Mouse (Mus musculus) embryonic facial prominence, embryonic 13.5 days (tissue): ENCODE results near the gene 1110025L11Rik. TPM values are rescaled to one million over a fixed set of nuclear protein-coding genes. Genes with fewer than 3 reads are reported as not detected.
"Not testable (repeated sequence)": the region's sequence is repeated elsewhere in the genome, so short reads cannot be mapped to it uniquely, and the experiment has no call there.

Source experiments
- ATAC-seq: fragments of 200-750 bp; cut with Nextera tagmentation; 2 replicates; pipeline ENCODE4 v1.8.0; 2017; ENCODE audit warnings: low read depth; ENCODE audit not compliant: insufficient number of reproducible peaks, insufficient read depth, low FRiP score, low TSS enrichment
- H3K27ac ChIP-seq: fragments of 300-500 bp; sonication (generic); 2 replicates; pipeline ENCODE4 v1.5.1; 2015; ENCODE audit warnings: moderate library complexity, mild to moderate bottlenecking, inconsistent platforms
- H3K27me3 ChIP-seq: fragments of 300-500 bp; sonication (generic); 2 replicates; pipeline ENCODE4 v1.6.1; 2015; ENCODE audit warnings: mild to moderate bottlenecking, inconsistent platforms
- H3K36me3 ChIP-seq: fragments of 300-500 bp; sonication (generic); 2 replicates; pipeline ENCODE4 v1.6.1; 2015; ENCODE audit warnings: mild to moderate bottlenecking, inconsistent platforms
- H3K4me1 ChIP-seq: fragments of 300-500 bp; sonication (generic); 2 replicates; pipeline ENCODE4 v1.6.1; 2015; ENCODE audit warnings: inconsistent platforms
- H3K4me2 ChIP-seq: fragments of 300-500 bp; sonication (generic); 2 replicates; pipeline ENCODE4 v1.6.1; 2015; ENCODE audit warnings: moderate library complexity, mild to moderate bottlenecking, inconsistent platforms
- H3K4me3 ChIP-seq: fragments of 300-500 bp; sonication (generic); 2 replicates; pipeline ENCODE4 v1.5.1; 2015; ENCODE audit warnings: mild to moderate bottlenecking, inconsistent platforms
- H3K9ac ChIP-seq: fragments of 300-500 bp; sonication (generic); 2 replicates; pipeline ENCODE4 v1.6.1; 2015; ENCODE audit warnings: mild to moderate bottlenecking, inconsistent platforms
- H3K9me3 ChIP-seq: fragments of 300-500 bp; sonication (generic); 2 replicates; pipeline ENCODE4 v1.6.1; 2016; ENCODE audit warnings: inconsistent platforms
- WGBS: fragments of 180-500 bp; shearing (Covaris S2); methylation state at CpG from one replicate; pipeline ENCODE4 v1.1.7; 2015; ENCODE audit warnings: mixed read lengths; 5-methylcytosine and 5-hydroxymethylcytosine counted together
- polyA plus RNA-seq: library from polyadenylated mRNA; unstranded; fragments of >200 nt; fragmentation: Nextera tagmentation; extraction: Ambion mirVana; gene quantifications from 2 replicates; pipeline ENCODE4 v1.2.1, GENCODE M21; 2015

The 1110025L11Rik gene
- polyA plus RNA-seq = not detected in 2 replicates

- not testable (repeated sequence) for H3K4me2 ChIP-seq, H3K27me3 ChIP-seq, H3K27ac ChIP-seq, H3K4me1 ChIP-seq, H3K36me3 ChIP-seq, H3K9ac ChIP-seq, ATAC-seq, H3K9me3 ChIP-seq, H3K4me3 ChIP-seq
- no CpG with 5 or more reads among the region's 2 CpGs for WGBS
These were observed at the start of gene 1110025L11Rik for GRCm38 (mm10) chr16:89063902-89064301. Gene 1110025L11Rik (minus strand): TSS chr16:89064002.

DNA sequence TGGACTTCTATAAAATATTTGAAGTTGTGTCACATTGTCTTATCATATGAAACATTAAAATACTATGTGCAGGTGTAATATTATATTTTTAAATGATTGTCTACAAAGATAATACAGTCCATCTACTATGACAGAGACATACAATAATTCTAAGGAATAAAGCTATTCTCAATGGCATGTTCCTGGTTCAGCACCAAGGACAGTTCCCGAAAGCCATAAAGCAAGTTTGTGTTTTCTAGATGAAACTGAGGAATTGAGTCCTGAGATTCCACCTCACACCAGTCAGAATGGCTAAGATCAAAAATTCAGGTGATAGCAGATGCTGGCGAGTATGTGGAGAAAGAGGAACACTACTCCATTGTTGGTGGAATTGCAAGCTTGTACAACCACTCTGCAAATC, 7.2 kb upstream of the 1110025L11Rik start:
- not testable (repeated sequence) for H3K27me3 ChIP-seq, H3K4me2 ChIP-seq, H3K36me3 ChIP-seq, H3K4me3 ChIP-seq, H3K27ac ChIP-seq, H3K4me1 ChIP-seq, H3K9me3 ChIP-seq, H3K9ac ChIP-seq, ATAC-seq
- 56% methylated on average over 2 of the region's 2 CpGs for WGBS

DNA sequence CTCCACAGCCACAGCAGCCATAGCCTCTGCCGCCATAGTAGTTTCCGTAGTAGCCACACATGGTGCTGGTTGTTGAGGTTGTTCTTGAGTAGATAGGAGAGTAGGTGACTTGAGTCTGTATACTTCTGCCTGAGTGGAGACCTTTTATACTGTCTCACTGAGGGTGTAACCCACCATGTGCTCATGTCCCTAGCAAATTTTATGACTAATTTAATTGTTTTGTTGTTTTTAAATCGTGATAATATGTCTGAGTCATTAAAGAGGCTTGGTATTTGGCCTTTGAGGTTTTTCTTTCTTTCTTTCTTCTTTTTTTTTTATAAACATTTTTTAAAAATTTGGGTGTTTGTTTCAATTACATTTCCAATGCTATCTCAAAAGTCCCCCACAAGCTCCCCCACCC, 16.0 kb downstream of the 1110025L11Rik start, which contains the start of gene Krtap6-5:
Krtap6-5 (minus strand) TSS at position 101 of the 400 bp plus-strand sequence.
- ATAC-seq = no peak
- 83% methylated on average over 3 of the region's 3 CpGs for WGBS

GRCm38 (mm10) chr16:89041372-89041771, 22.4 kb downstream of the 1110025L11Rik start, which contains the start of gene Gm10228:
Gene Gm10228 (minus strand): TSS chr16:89041472.
- not testable (repeated sequence) for H3K4me1 ChIP-seq, ATAC-seq
- WGBS = 85% methylated on average over 2 of the region's 4 CpGs

More for the DNA sequence above, 16.0 kb downstream of the 1110025L11Rik start, which contains the start of gene Krtap6-5:
- Histone ChIP-seq H3K9me3 (no peaks in the 10 kb centered on the region), H3K9ac (no peak within 1 kb of the TSS), H3K4me3 (no peak within 1 kb of the TSS), H3K27me3 (no peaks in the 10 kb centered on the region), H3K4me2 (no peak within 1 kb of the TSS), H3K4me1 (no peaks in the 10 kb centered on the region), H3K36me3 (no peaks in the 10 kb centered on the region), H3K27ac (no peak within 1 kb of the TSS)

DNA sequence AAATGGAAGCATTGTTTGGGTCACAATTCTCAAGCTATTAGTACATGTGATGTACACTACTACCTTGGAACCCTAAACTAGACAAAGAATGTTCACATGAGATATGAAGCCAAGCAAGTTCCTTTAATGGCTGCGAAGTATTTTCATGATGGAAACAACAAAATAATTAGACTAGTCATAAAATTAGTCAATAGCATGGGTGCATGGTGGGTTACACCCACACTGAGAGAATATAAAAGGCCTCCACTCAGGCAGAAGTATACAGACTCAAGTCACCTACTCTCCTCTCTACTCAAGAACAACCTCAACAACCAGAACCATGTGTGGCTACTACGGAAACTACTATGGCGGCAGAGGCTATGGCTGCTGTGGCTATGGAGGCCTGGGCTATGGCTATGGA, 32.4 kb downstream of the 1110025L11Rik start, which contains the start of gene Krtap6-1:
Krtap6-1 (plus strand) TSS at position 301 of the 400 bp plus-strand sequence.
- 94% methylated on average over 3 of the region's 3 CpGs for WGBS
- H3K4me3 ChIP-seq, H3K4me1 ChIP-seq, H3K36me3 ChIP-seq, H3K27me3 ChIP-seq, H3K27ac ChIP-seq, ATAC-seq, H3K4me2 ChIP-seq, H3K9me3 ChIP-seq, H3K9ac ChIP-seq: not testable (repeated sequence)

More at GRCm38 (mm10) chr16:89041372-89041771, 22.4 kb downstream of the 1110025L11Rik start, which contains the start of gene Gm10228:
- not testable (repeated sequence) for H3K9me3 ChIP-seq, H3K27me3 ChIP-seq, H3K4me2 ChIP-seq, H3K9ac ChIP-seq, H3K4me3 ChIP-seq, H3K36me3 ChIP-seq, H3K27ac ChIP-seq

DNA sequence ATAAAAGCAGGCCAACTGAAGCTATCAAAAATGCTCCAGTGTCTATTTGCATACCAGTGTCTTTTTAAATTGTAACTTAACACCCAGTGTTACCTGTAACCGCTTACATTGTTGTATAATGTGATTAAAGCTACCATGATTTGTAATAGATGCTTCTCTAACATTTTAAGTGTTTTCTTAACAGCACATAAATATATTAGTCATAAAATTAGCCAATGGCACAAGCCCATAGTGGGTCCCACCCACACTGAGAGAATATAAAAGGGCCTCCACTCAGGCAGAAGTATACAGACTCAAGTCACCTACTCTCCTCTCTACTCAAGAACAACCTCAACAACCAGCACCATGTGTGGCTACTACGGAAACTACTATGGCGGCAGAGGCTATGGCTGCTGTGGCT, 48.8 kb downstream of the 1110025L11Rik start, which contains the start of gene Gm10229:
Gm10229 (plus strand) TSS at position 301 of the 400 bp plus-strand sequence.
- not testable (repeated sequence) for H3K27me3 ChIP-seq, H3K36me3 ChIP-seq, H3K27ac ChIP-seq, H3K9ac ChIP-seq, H3K4me2 ChIP-seq, ATAC-seq, H3K9me3 ChIP-seq, H3K4me1 ChIP-seq, H3K4me3 ChIP-seq
- WGBS = 90% methylated on average over 3 of the region's 3 CpGs

DNA sequence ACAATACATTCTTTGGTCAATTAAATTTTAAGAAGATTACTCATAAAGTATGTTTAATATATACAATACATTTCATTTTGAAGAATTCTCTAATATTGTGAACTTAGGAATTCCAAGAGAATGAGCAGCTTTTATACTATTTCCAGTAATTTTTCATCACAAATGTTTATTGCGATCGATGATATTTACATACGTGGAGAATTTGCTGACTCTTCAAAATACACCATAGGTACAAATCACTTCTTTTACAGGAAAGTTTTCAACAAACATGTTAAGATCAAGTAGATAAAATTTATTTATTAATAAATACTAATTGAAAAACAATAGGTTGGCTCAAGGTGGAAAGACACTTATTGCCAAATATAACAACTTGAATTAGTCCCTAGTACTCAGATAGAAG, 49.8 kb downstream of the 1110025L11Rik start:
- no peaks in the 10 kb centered on the region for H3K4me1 ChIP-seq
- H3K9me3 ChIP-seq = no peaks in the 10 kb centered on the region
- H3K27me3 ChIP-seq = no peaks in the 10 kb centered on the region
- no peaks in the 10 kb centered on the region for H3K36me3 ChIP-seq
- 97% methylated on average over 3 of the region's 3 CpGs for WGBS
- no peak overlapping the region for H3K27ac ChIP-seq
- ATAC-seq = no peak
- no peak overlapping the region for H3K4me2 ChIP-seq
- no peak overlapping the region for H3K4me3 ChIP-seq
- H3K9ac ChIP-seq = no peak overlapping the region

Other genes starting within 250 kb of the 1110025L11Rik start
- not detected in 2 replicates for gene Krtap15, start 243.8 kb downstream of the 1110025L11Rik start, polyA plus RNA-seq
- gene Krtap14, start 237.9 kb downstream of the 1110025L11Rik start, polyA plus RNA-seq = not detected in 2 replicates
- not detected in 2 replicates for gene Krtap19-1, start 194.6 kb downstream of the 1110025L11Rik start, polyA plus RNA-seq
- gene Krtap19-2, start 189.7 kb downstream of the 1110025L11Rik start, polyA plus RNA-seq = not detected in 2 replicates
- gene Krtap19-3, start 186.0 kb downstream of the 1110025L11Rik start, polyA plus RNA-seq = not detected in 2 replicates
- gene Krtap19-4, start 178.9 kb downstream of the 1110025L11Rik start, polyA plus RNA-seq = not detected in 2 replicates
- gene Krtap19-5, start 167.5 kb downstream of the 1110025L11Rik start, polyA plus RNA-seq = not detected in 2 replicates
- not detected in 2 replicates for gene Krtap19-9b, start 131.7 kb downstream of the 1110025L11Rik start, polyA plus RNA-seq
- gene Krtap16-3, start 101.1 kb downstream of the 1110025L11Rik start, polyA plus RNA-seq = not detected in 2 replicates
- gene Krtap22-2, start 53.2 kb downstream of the 1110025L11Rik start, polyA plus RNA-seq = not detected in 2 replicates
- gene Gm10229, start 48.7 kb downstream of the 1110025L11Rik start, polyA plus RNA-seq = not detected in 2 replicates
- gene Krtap6-1, start 32.3 kb downstream of the 1110025L11Rik start, polyA plus RNA-seq = not detected in 2 replicates
- gene Gm10228, start 22.5 kb downstream of the 1110025L11Rik start, polyA plus RNA-seq = not detected in 2 replicates
- not detected in 2 replicates for gene Krtap6-5, start 16.1 kb downstream of the 1110025L11Rik start, polyA plus RNA-seq
- not detected in 2 replicates for gene Krtap6-3, start 20.0 kb upstream of the 1110025L11Rik start, polyA plus RNA-seq
- gene Gm6358, start 76.8 kb upstream of the 1110025L11Rik start, polyA plus RNA-seq = not detected in 2 replicates
- not detected in 2 replicates for gene Gm10061, start 87.1 kb upstream of the 1110025L11Rik start, polyA plus RNA-seq
- not detected in 2 replicates for gene Gm9789, start 94.0 kb upstream of the 1110025L11Rik start, polyA plus RNA-seq
- not detected in 2 replicates for gene Gm7735, start 105.5 kb upstream of the 1110025L11Rik start, polyA plus RNA-seq
- gene 1110057P08Rik, start 110.7 kb upstream of the 1110025L11Rik start, polyA plus RNA-seq = not detected in 2 replicates
- not detected in 2 replicates for gene Krtap20-2, start 141.9 kb upstream of the 1110025L11Rik start, polyA plus RNA-seq